18 mouse cellular contexts compared by ENCODE assay signal in the genomic region with DNA sequence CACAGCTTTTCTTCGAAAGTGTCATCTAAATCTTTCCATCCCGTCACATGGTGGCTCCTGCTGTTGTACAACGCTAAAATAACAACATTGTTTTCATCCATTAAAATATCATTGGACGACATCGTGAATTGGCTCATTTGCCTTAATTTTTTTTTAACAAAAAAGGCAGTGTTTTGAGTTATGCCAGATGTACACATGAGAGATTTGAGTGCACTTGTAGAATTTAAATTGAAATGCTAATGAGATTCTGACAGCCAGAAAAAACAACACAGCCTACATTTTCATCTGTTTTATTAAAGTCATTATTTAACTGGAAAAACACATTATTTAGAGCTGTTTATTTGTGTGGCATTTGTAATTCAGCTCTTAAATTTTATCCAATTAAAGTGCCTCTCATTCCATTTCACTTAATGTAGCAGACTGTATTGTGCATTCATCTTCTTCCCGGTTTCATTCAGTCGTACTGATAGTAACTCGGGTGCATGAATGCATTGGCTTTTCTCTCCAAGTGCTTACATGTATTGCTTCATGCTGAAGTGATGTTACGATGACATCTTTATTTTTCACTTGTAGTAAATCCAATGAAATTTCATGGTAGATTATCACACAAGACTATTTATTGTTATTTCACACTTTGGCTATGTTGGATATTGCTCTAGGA.
DNase-seq lines count a peak whose midpoint lies in the region; ATAC-seq lines count a peak whose summit lies in the region.
"Had no signal": no experiment of that assay in that cellular context is flagged by ENCODE, and none has a peak within 500 bp of the region (broad histone marks: within the 10 kb centered on the region; RNA-seq: fewer than 3 reads in every experiment).

No protein-coding gene starts in this region.

- no peak for ATAC-seq in hindbrain, embryonic 13.5 days (ENCODE audit: low FRiP score)
- no peak for ATAC-seq in midbrain, embryonic 16.5 days
- no peak for ATAC-seq in kidney, embryonic 15.5 days (replicated peaks; ENCODE audit: low FRiP score)
- ATAC-seq: intestine, embryonic 15.5 days had no signal

- no peaks in the 10 kb centered on the region for H3K36me3 ChIP-seq in forebrain, embryonic 10.5 days (replicated peaks)
- no peaks in the 10 kb centered on the region for H3K36me3 ChIP-seq in hindbrain, embryonic 13.5 days
- no peaks in the 10 kb centered on the region for H3K36me3 ChIP-seq in midbrain, embryonic 16.5 days (ENCODE audit: control insufficient read depth, insufficient read depth, low read length)
- H3K36me3 ChIP-seq in kidney, embryonic 15.5 days: no peaks in the 10 kb centered on the region
- H3K36me3 ChIP-seq: G1E; intestine, embryonic 15.5 days had no signal

- H3K9me3 ChIP-seq in forebrain, embryonic 10.5 days: no peaks in the 10 kb centered on the region
- no peaks in the 10 kb centered on the region for H3K9me3 ChIP-seq in hindbrain, embryonic 13.5 days
- no peaks in the 10 kb centered on the region for H3K9me3 ChIP-seq in midbrain, embryonic 16.5 days (replicated peaks; ENCODE audit: control insufficient read depth, low read length, poor library complexity, severe bottlenecking)
- H3K9me3 ChIP-seq in kidney, embryonic 15.5 days (replicated peaks): no peaks in the 10 kb centered on the region
- H3K9me3 ChIP-seq: G1E; intestine, embryonic 15.5 days had no signal

- 74% methylated on average over 9 of the region's 9 CpGs for WGBS in forebrain, embryonic 10.5 days
- WGBS in hindbrain, embryonic 13.5 days: 46% methylated on average over 9 of the region's 9 CpGs
- WGBS in midbrain, embryonic 16.5 days: 32% methylated on average over 9 of the region's 9 CpGs
- WGBS in kidney, embryonic 15.5 days: 78% methylated on average over 9 of the region's 9 CpGs

- peak overlapping the region; percentile 34 for H3K4me2 ChIP-seq in hindbrain, embryonic 13.5 days
- H3K4me2 ChIP-seq in midbrain, embryonic 16.5 days (ENCODE audit: low read length): peak overlapping the region; percentile 31; the same call in 1 of the 2 replicates
- no peak overlapping the region for H3K4me2 ChIP-seq in kidney, embryonic 15.5 days
- H3K4me2 ChIP-seq: intestine, embryonic 15.5 days; liver, embryonic 11.5 days had no signal

- no peaks in the 10 kb centered on the region for H3K27me3 ChIP-seq in forebrain, embryonic 10.5 days (ENCODE audit: poor library complexity, severe bottlenecking)
- H3K27me3 ChIP-seq in hindbrain, embryonic 13.5 days: no peaks in the 10 kb centered on the region
- H3K27me3 ChIP-seq in midbrain, embryonic 16.5 days (ENCODE audit: control insufficient read depth, insufficient read depth, low read depth, low read length): no peaks in the 10 kb centered on the region
- no peaks in the 10 kb centered on the region for H3K27me3 ChIP-seq in kidney, embryonic 15.5 days
- H3K27me3 ChIP-seq: intestine, embryonic 15.5 days; megakaryocyte, embryonic 14.5 days had no signal

- no peak overlapping the region for H3K27ac ChIP-seq in forebrain, embryonic 10.5 days
- H3K27ac ChIP-seq in hindbrain, embryonic 13.5 days: no peak overlapping the region
- no peak overlapping the region for H3K27ac ChIP-seq in midbrain, embryonic 16.5 days (ENCODE audit: low read length)
- H3K27ac ChIP-seq in kidney, embryonic 15.5 days: no peak overlapping the region
- H3K27ac ChIP-seq: gastrocnemius, adult 2 months; intestine, embryonic 15.5 days had no signal

- H3K4me1 ChIP-seq in forebrain, embryonic 10.5 days: peaks cover 23% of the 10 kb centered on the region
- H3K4me1 ChIP-seq in hindbrain, embryonic 13.5 days (replicated peaks): no peaks in the 10 kb centered on the region; the same call in 1 of the 2 replicates
- H3K4me1 ChIP-seq in midbrain, embryonic 16.5 days (ENCODE audit: control insufficient read depth, insufficient read depth, low read length): peaks cover 5% of the 10 kb centered on the region; the same call in 1 of the 2 replicates
- H3K4me1 ChIP-seq in kidney, embryonic 15.5 days: no peaks in the 10 kb centered on the region
- H3K4me1 ChIP-seq: intestine, embryonic 15.5 days; megakaryocyte, embryonic 14.5 days had no signal

- H3K4me3 ChIP-seq in forebrain, embryonic 10.5 days: peak overlapping the region; percentile 16; the same call in 1 of the 2 replicates
- no peak overlapping the region for H3K4me3 ChIP-seq in hindbrain, embryonic 13.5 days
- H3K4me3 ChIP-seq in midbrain, embryonic 16.5 days (ENCODE audit: low read depth, low read length): no peak overlapping the region
- no peak overlapping the region for H3K4me3 ChIP-seq in kidney, embryonic 15.5 days (replicated peaks)
- H3K4me3 ChIP-seq: gastrocnemius, adult 2 months; intestine, embryonic 15.5 days; megakaryocyte, embryonic 14.5 days had no signal

- DNase-seq in brain, adult 2 months (ENCODE audit: low read depth, low spot score): peak; percentile 40
- no peak for DNase-seq in forebrain, embryonic 10.5 days (ENCODE audit: extremely low spot score, low spot score)
- no peak for DNase-seq in lung, postnatal 36 days
- no peak for DNase-seq in cerebellum, adult 11 months
- DNase-seq: adrenal gland, adult 2 months; cerebellum, postnatal 14 days; gastrocnemius, adult 2 months; kidney, postnatal 10 days; right cerebral cortex, adult 18-20 months; spleen, adult 18-20 months; thymus, postnatal 14 days had no signal

- no peak overlapping the region for H3K9ac ChIP-seq in hindbrain, embryonic 13.5 days
- H3K9ac ChIP-seq in midbrain, embryonic 16.5 days (ENCODE audit: low read depth, low read length): no peak overlapping the region
- no peak overlapping the region for H3K9ac ChIP-seq in kidney, embryonic 15.5 days
- H3K9ac ChIP-seq: intestine, embryonic 15.5 days had no signal
